Mouse (Mus musculus): ENCODE results near the gene Cyp2c23. TPM values are rescaled to one million over a fixed set of nuclear protein-coding genes. Genes with fewer than 3 reads are reported as not detected.
A peak's percentile ranks its signal among the peaks of the same experiment; 100 is the strongest.

Gene Cyp2c23
- polyA plus RNA-seq, 1 experiment from 2014 or later, result 0.66 TPM

GRCm38 (mm10) chr19:43986069-43986794, 42.8 kb downstream of the Cyp2c23 start, which contains the start of gene Cpn1:
Gene Cpn1 (minus strand): TSS chr19:43986556.
- ATAC-seq (replicated peaks; ENCODE audit: low FRiP score), result peak; percentile 71
- Histone ChIP-seq H3K27me3 (peaks cover 10% of the 10 kb centered on the region), H3K36me3 (no peaks in the 10 kb centered on the region), H3K9me3 (replicated peaks) (no peaks in the 10 kb centered on the region), H3K9ac (peak within 1 kb of the TSS; percentile 25; the same call in 1 of the 2 replicates), H3K4me1 (peaks cover 16% of the 10 kb centered on the region; the same call in 1 of the 2 replicates), H3K27ac (peak within 1 kb of the TSS; percentile 79), H3K4me3 (replicated peaks) (peak within 1 kb of the TSS; percentile 36), H3K4me2 (peak within 1 kb of the TSS; percentile 57)
- 14% methylated on average over 30 of the region's 30 CpGs for WGBS

DNA sequence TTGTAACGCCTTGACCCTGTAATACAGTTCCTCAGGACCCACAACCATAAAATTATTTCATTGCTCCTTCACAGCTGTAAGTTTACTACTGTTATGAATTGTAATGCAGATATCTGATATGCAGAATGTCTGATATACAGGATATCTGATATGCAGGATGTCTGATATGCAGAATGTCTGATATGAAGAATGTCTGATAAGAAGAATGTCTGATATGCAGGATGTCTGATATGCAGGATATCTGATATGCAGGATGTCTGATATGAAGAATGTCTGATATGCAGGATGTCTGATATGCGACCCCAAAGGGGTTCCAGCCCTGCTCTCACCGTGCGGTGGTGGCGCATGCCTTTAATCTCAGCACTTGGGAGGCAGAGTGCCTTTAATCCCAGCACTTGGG, 47.0 kb downstream of the Cyp2c23 start:
- ATAC-seq (replicated peaks; ENCODE audit: low FRiP score), result no peak
- H3K4me2 ChIP-seq, result no peak overlapping the region
- H3K36me3 ChIP-seq, result no peaks in the 10 kb centered on the region
- H3K27me3 ChIP-seq, result peaks cover 10% of the 10 kb centered on the region
- H3K4me3 ChIP-seq (replicated peaks), result no peak overlapping the region
- no peaks in the 10 kb centered on the region for H3K9me3 ChIP-seq (replicated peaks)
- no peak overlapping the region for H3K9ac ChIP-seq
- H3K27ac ChIP-seq, result no peak overlapping the region
- H3K4me1 ChIP-seq, result peaks cover 13% of the 10 kb centered on the region; the same call in 1 of the 2 replicates
- 85% methylated on average over 5 of the region's 5 CpGs for WGBS

DNA sequence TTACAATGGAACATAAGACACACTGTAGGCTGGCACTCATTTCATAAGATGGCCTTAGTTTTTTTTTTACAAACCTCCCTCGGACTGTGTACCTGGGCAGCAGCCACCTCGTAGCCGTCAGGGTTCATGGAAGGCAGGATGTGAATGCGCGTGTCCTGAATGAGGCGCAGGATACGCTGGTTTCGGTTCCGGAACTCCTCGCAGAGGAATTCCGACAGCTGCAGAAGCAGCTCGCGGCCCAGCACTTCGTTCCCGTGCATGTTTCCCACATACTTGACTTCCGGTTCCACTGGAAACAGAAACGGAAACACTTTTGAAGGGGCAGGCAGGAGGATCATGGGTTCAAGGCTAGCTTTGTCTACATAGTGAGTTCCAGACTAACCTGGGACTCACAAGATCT, 48.3 kb downstream of the Cyp2c23 start:
- Histone ChIP-seq H3K4me3 (replicated peaks) (no peak overlapping the region), H3K9me3 (replicated peaks) (no peaks in the 10 kb centered on the region), H3K36me3 (no peaks in the 10 kb centered on the region), H3K4me2 (no peak overlapping the region), H3K9ac (no peak overlapping the region), H3K27me3 (peaks cover under 1% of the 10 kb centered on the region; the same call in 1 of the 2 replicates), H3K4me1 (0 out of 2 replicates have a peak, but pooled peaks cover 3% of the 10 kb centered on the region), H3K27ac (no peak overlapping the region)
- 94% methylated on average over 17 of the region's 17 CpGs for WGBS
- no peak for ATAC-seq (replicated peaks; ENCODE audit: low FRiP score)

DNA sequence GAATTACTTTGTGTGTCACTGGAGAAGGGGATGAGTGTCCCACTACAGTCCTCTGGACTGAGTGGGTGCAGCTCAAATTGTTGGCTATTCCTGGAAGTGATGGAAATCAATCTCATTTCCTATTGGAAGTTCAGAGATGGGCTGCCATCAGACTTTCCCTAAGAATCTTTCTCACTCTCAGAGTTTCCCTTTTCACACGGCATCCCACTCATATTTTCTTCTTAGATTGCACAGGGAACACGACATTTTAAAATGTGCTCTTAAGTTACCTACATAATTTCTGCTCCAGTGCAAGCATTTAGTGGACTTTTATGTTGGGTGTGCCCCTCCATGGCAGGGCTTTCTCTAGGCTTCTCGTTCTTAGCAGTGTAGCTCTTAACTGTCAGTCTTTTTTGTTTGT, 51.2 kb downstream of the Cyp2c23 start:
- ATAC-seq (replicated peaks; ENCODE audit: low FRiP score), result no peak
- Histone ChIP-seq H3K36me3 (no peaks in the 10 kb centered on the region), H3K4me2 (no peak overlapping the region), H3K4me3 (replicated peaks) (no peak overlapping the region), H3K9me3 (replicated peaks) (no peaks in the 10 kb centered on the region), H3K27ac (no peak overlapping the region), H3K27me3 (no peaks in the 10 kb centered on the region), H3K9ac (no peak overlapping the region), H3K4me1 (no peaks in the 10 kb centered on the region)
- WGBS, result 65% methylated on average over 3 of the region's 3 CpGs

DNA sequence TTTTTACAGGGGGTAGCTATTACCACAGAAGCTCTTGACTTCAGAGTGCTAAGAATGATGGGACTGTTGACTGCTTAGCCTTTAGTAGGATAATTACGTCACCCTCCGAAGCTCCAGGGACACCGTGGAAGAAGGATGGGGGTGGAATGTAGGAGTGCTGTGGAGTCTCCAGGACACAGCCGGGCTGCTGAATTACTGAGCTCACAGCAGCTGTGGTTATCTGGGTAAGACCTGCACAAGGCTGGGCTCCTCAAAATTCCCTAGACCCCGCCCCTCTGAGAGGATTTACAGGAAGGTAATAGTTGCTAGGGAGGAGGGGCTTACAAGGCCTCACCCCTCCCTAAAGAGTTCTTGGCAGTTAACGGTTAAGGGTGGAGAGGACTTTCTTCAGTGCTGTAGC, 52.3 kb downstream of the Cyp2c23 start:
- Histone ChIP-seq H3K27me3 (no peaks in the 10 kb centered on the region), H3K9me3 (replicated peaks) (no peaks in the 10 kb centered on the region), H3K4me3 (replicated peaks) (no peak overlapping the region), H3K4me1 (no peaks in the 10 kb centered on the region), H3K9ac (no peak overlapping the region), H3K4me2 (no peak overlapping the region), H3K27ac (no peak overlapping the region), H3K36me3 (no peaks in the 10 kb centered on the region)
- WGBS, result 46% methylated on average over 6 of the region's 6 CpGs
- ATAC-seq (replicated peaks; ENCODE audit: low FRiP score), result no peak

DNA sequence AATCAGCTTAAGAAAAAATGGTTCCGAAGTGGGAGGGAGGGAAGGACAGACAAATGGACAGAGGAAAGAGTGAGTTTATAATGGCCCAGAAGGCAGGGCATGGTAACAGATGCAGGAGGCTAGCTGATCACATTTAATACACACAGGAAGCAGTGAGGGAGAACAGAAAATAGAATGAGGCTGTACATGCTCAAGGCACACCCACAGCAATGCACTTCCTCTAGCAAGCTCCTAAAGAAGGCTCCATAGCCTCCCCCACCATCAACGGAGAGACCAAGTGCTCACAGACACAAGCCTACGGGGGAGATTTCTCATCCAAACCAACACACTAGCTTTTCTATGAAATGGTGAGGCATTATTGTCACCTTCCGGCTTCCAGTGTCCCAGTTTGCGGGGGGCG, 54.8 kb downstream of the Cyp2c23 start:
- H3K36me3 ChIP-seq, result no peaks in the 10 kb centered on the region
- ATAC-seq (replicated peaks; ENCODE audit: low FRiP score), result no peak
- H3K9me3 ChIP-seq (replicated peaks), result no peaks in the 10 kb centered on the region
- no peak overlapping the region for H3K9ac ChIP-seq
- H3K4me3 ChIP-seq (replicated peaks), result no peak overlapping the region
- H3K27ac ChIP-seq, result no peak overlapping the region
- H3K4me2 ChIP-seq, result no peak overlapping the region
- no peaks in the 10 kb centered on the region for H3K27me3 ChIP-seq
- H3K4me1 ChIP-seq, result no peaks in the 10 kb centered on the region
- WGBS, result 90% methylated on average over 6 of the region's 6 CpGs

- Histone ChIP-seq H3K36me3 (no peaks in the 10 kb centered on the region), H3K4me3 (replicated peaks) (no peak overlapping the region), H3K9ac (no peak overlapping the region), H3K4me1 (no peaks in the 10 kb centered on the region), H3K27ac (no peak overlapping the region), H3K9me3 (replicated peaks) (no peaks in the 10 kb centered on the region), H3K27me3 (no peaks in the 10 kb centered on the region), H3K4me2 (no peak overlapping the region)
- no peak for ATAC-seq (replicated peaks; ENCODE audit: low FRiP score)
- 83% methylated on average over 9 of the region's 9 CpGs for WGBS
Observed at GRCm38 (mm10) chr19:43973711-43974110, 55.3 kb downstream of the Cyp2c23 start.

GRCm38 (mm10) chr19:43972129-43972528, 56.9 kb downstream of the Cyp2c23 start:
- 93% methylated on average over 8 of the region's 8 CpGs for WGBS
- Histone ChIP-seq H3K4me2 (no peak overlapping the region), H3K27me3 (no peaks in the 10 kb centered on the region), H3K36me3 (no peaks in the 10 kb centered on the region), H3K9me3 (replicated peaks) (no peaks in the 10 kb centered on the region), H3K4me1 (peaks cover 6% of the 10 kb centered on the region; the same call in 1 of the 2 replicates), H3K27ac (no peak overlapping the region), H3K4me3 (replicated peaks) (no peak overlapping the region), H3K9ac (no peak overlapping the region)
- ATAC-seq (replicated peaks; ENCODE audit: low FRiP score), result no peak

DNA sequence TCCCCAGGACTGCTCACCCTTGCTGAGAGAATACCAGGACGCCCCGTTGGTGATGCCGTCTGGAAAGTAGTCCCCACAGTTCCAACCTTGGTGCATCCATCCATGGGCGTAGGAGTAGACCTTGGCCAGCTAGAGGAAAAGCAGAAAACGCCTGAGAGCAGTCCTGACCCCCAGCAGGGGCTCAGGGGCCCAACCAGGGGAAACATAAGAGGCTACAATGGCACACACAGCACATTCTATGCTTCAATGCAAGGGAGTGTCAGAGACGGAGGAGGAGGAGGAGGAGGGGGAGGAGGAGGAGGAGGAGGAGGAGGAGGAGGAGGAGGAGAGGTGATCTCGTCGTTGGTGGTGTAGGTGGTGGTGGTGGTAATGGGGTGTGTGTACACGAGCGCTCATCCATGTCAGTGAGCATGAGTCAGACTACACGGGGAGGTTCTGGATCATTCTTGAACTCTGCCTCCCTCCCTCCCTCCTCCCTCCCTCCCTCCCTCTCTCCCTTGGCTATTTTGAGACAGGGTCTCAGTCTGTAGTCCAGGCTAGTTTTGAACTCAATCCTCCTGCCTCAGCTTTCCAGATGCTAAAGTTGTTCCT, 60.5 kb downstream of the Cyp2c23 start:
- 0 out of 2 replicates have a peak overlapping the region, but pooled peaks have one; percentile 2 for H3K27ac ChIP-seq
- H3K27me3 ChIP-seq, result no peaks in the 10 kb centered on the region
- peaks cover 14% of the 10 kb centered on the region; the same call in 1 of the 2 replicates for H3K4me1 ChIP-seq
- 36% methylated on average over 8 of the region's 11 CpGs for WGBS
- no peak overlapping the region for H3K9ac ChIP-seq
- H3K36me3 ChIP-seq, result no peaks in the 10 kb centered on the region
- no peak overlapping the region for H3K4me2 ChIP-seq
- peak; percentile 88 for ATAC-seq (replicated peaks; ENCODE audit: low FRiP score)
- H3K9me3 ChIP-seq (replicated peaks), result no peaks in the 10 kb centered on the region
- H3K4me3 ChIP-seq (replicated peaks), result no peak overlapping the region

DNA sequence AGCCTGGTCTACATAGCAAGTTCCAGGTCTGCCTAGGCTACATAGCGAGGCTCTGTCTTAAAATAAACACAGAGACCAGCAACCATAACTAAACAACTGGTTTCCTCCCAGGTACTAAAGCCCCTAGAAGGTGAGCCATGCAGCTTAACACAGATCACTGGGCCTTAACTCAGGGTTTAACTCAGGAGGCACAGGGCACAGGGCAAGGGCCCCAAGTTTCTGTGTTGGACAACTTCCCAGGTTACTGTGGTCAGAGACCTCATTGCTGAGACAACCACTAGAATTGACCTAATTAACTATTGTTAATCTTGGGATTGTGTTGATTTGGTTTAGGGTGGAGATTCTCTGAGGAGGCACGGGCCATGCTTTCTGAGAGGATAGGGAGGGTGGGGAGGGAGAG, 62.5 kb downstream of the Cyp2c23 start:
- no peaks in the 10 kb centered on the region for H3K27me3 ChIP-seq
- no peak overlapping the region for H3K4me2 ChIP-seq

DNA sequence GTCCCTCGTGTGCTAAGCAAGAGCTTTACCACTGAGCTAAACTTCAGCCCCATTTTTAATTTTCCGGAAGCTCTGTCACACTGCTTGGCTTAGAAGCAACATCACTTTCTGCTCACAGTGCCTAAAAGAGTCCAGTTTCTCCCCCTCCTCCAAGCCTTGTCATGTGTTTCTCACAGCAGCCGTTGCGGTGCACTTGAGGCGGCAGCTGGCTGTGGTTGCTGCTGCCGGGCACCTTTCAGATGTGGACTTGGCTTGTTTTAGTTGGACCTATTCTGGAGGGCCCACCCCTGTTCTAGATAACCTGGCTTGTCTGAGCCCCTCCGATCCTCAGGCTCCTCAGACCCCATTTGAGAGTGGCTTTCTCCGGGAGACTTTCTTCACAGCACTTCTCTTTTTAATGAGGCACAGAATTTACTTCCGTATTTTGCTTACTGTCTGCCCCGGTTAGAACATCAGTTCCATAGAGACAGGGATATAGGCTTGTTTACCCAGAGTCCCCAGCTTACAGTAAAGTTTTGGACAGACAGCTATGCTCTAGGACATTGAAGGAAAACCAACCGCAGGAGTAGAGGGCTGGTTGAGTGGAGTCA, 63.4 kb downstream of the Cyp2c23 start:
- Histone ChIP-seq H3K4me2 (no peak overlapping the region), H3K9ac (no peak overlapping the region), H3K9me3 (replicated peaks) (no peaks in the 10 kb centered on the region), H3K36me3 (no peaks in the 10 kb centered on the region), H3K4me3 (replicated peaks) (no peak overlapping the region), H3K27me3 (no peaks in the 10 kb centered on the region), H3K4me1 (peaks cover 28% of the 10 kb centered on the region), H3K27ac (no peak overlapping the region)
- ATAC-seq (replicated peaks; ENCODE audit: low FRiP score), result no peak
- WGBS, result 77% methylated on average over 11 of the region's 11 CpGs

More for the DNA sequence above, 62.5 kb downstream of the Cyp2c23 start:
- WGBS, result 81% methylated on average over 2 of the region's 2 CpGs
- Histone ChIP-seq H3K9me3 (replicated peaks) (no peaks in the 10 kb centered on the region), H3K4me3 (replicated peaks) (no peak overlapping the region), H3K9ac (no peak overlapping the region), H3K4me1 (peaks cover 28% of the 10 kb centered on the region), H3K36me3 (no peaks in the 10 kb centered on the region), H3K27ac (no peak overlapping the region)
- ATAC-seq (replicated peaks; ENCODE audit: low FRiP score), result no peak

GRCm38 (mm10) chr19:43962795-43963194, 66.2 kb downstream of the Cyp2c23 start:
- Histone ChIP-seq H3K9me3 (replicated peaks) (no peaks in the 10 kb centered on the region), H3K4me2 (no peak overlapping the region), H3K4me3 (replicated peaks) (no peak overlapping the region), H3K9ac (no peak overlapping the region), H3K4me1 (peaks cover 27% of the 10 kb centered on the region), H3K27ac (no peak overlapping the region), H3K27me3 (no peaks in the 10 kb centered on the region), H3K36me3 (no peaks in the 10 kb centered on the region)
- WGBS, result 24% methylated on average over 9 of the region's 9 CpGs
- peak; percentile 54; the same call in 1 of the 2 replicates for ATAC-seq (replicated peaks; ENCODE audit: low FRiP score)
